Mouse (Mus musculus): ENCODE measurements around the gene Fuz.

Gene Fuz

GRCm38 (mm10) chr7:44888256-44889105, 7.4 kb upstream of the Fuz start:
- DNase-seq (ENCODE audit: low read depth, low spot score) = no peak

GRCm38 (mm10) chr7:44890180-44890579, 5.7 kb upstream of the Fuz start:
- no peak for DNase-seq (ENCODE audit: low read depth, low spot score)

- no peak for DNase-seq (ENCODE audit: low read depth, low spot score)
Measured at GRCm38 (mm10) chr7:44890737-44891136, 5.1 kb upstream of the Fuz start.

- DNase-seq (ENCODE audit: low read depth, low spot score) = no peak
Measured at GRCm38 (mm10) chr7:44891611-44892010, 4.3 kb upstream of the Fuz start.

GRCm38 (mm10) chr7:44892276-44892921, 3.5 kb upstream of the Fuz start, which contains the start of gene Med25:
Gene Med25 (minus strand): TSS chr7:44892712.
- peak; percentile 85 for DNase-seq (ENCODE audit: low read depth, low spot score)

GRCm38 (mm10) chr7:44893197-44893596, 2.7 kb upstream of the Fuz start:
- no peak for DNase-seq (ENCODE audit: low read depth, low spot score)

- no peak for DNase-seq (ENCODE audit: low read depth, low spot score)
Measured at GRCm38 (mm10) chr7:44894175-44894574, 1.7 kb upstream of the Fuz start.

GRCm38 (mm10) chr7:44895206-44895592, 680 bp upstream of the Fuz start:
- DNase-seq (ENCODE audit: low read depth, low spot score) = no peak

- no peak for DNase-seq (ENCODE audit: low read depth, low spot score)
Measured at GRCm38 (mm10) chr7:44896499-44896898, 620 bp downstream of the Fuz start.

GRCm38 (mm10) chr7:44898607-44899006, 2.7 kb downstream of the Fuz start:
- DNase-seq (ENCODE audit: low read depth, low spot score) = no peak

- DNase-seq (ENCODE audit: low read depth, low spot score) = no peak
Measured at GRCm38 (mm10) chr7:44900632-44901031, 4.8 kb downstream of the Fuz start.

GRCm38 (mm10) chr7:44901230-44901722, 5.4 kb downstream of the Fuz start:
- peak; percentile 43 for DNase-seq (ENCODE audit: low read depth, low spot score)

- no peak for DNase-seq (ENCODE audit: low read depth, low spot score)
Measured at GRCm38 (mm10) chr7:44905430-44905829, 9.6 kb downstream of the Fuz start.

- no peak for DNase-seq (ENCODE audit: low read depth, low spot score)
Measured at GRCm38 (mm10) chr7:44908706-44909476, 13.0 kb downstream of the Fuz start.

- no peak for DNase-seq (ENCODE audit: low read depth, low spot score)
Measured at GRCm38 (mm10) chr7:44914396-44914795, 18.5 kb downstream of the Fuz start.

- DNase-seq (ENCODE audit: low read depth, low spot score) = no peak
Measured at GRCm38 (mm10) chr7:44915314-44915713, 19.4 kb downstream of the Fuz start.

GRCm38 (mm10) chr7:44916191-44916590, 20.3 kb downstream of the Fuz start:
- DNase-seq (ENCODE audit: low read depth, low spot score) = no peak

- no peak for DNase-seq (ENCODE audit: low read depth, low spot score)
Measured at GRCm38 (mm10) chr7:44916881-44917280, 21.0 kb downstream of the Fuz start.

- DNase-seq (ENCODE audit: low read depth, low spot score) = no peak
Measured at GRCm38 (mm10) chr7:44918219-44918618, 22.3 kb downstream of the Fuz start.

GRCm38 (mm10) chr7:44919127-44919526, 23.2 kb downstream of the Fuz start:
- no peak for DNase-seq (ENCODE audit: low read depth, low spot score)

- no peak for DNase-seq (ENCODE audit: low read depth, low spot score)
Measured at GRCm38 (mm10) chr7:44922530-44922929, 26.7 kb downstream of the Fuz start.

GRCm38 (mm10) chr7:44925468-44925867, 29.6 kb downstream of the Fuz start:
- no peak for DNase-seq (ENCODE audit: low read depth, low spot score)

All from retina, postnatal 7 days (tissue).